Mouse (Mus musculus): ENCODE results near the gene Atp6v0d1. TPM values are rescaled to one million over a fixed set of nuclear protein-coding genes. Genes with fewer than 3 reads are reported as not detected.
"Not testable (repeated sequence)": the region's sequence is repeated elsewhere in the genome, so short reads cannot be mapped to it uniquely, and the experiment has no call there.

The Atp6v0d1 gene
- total RNA-seq, 2 experiments from 2014 or later, result 298 to 305 TPM

GRCm38 (mm10) chr8:105575538-105575937, 9.7 kb upstream of the Atp6v0d1 start:
- DNase-seq (ENCODE audit: low spot score in 2 of 2), result no peak

- DNase-seq (ENCODE audit: low spot score in 2 of 2), result no peak
Observed at GRCm38 (mm10) chr8:105574741-105575140, 8.9 kb upstream of the Atp6v0d1 start.

- DNase-seq (ENCODE audit: low spot score in 2 of 2), result peak in 1 of 2 experiments; percentile 19
Observed at GRCm38 (mm10) chr8:105573427-105573826, 7.6 kb upstream of the Atp6v0d1 start.

GRCm38 (mm10) chr8:105571810-105572209, 6.0 kb upstream of the Atp6v0d1 start:
- no peak for DNase-seq (ENCODE audit: low spot score in 2 of 2)

GRCm38 (mm10) chr8:105566703-105567595, 1.1 kb upstream of the Atp6v0d1 start:
- DNase-seq (ENCODE audit: low spot score in 2 of 2), result no peak

- DNase-seq (ENCODE audit: low spot score in 2 of 2), result peak; percentile 60 to 69
Observed at GRCm38 (mm10) chr8:105565401-105565881, 406 bp downstream of the Atp6v0d1 start.

- not testable (repeated sequence) for DNase-seq (ENCODE audit: low spot score in 2 of 2)
Observed at GRCm38 (mm10) chr8:105564573-105565229, 1.1 kb downstream of the Atp6v0d1 start.

GRCm38 (mm10) chr8:105563871-105564270, 2.0 kb downstream of the Atp6v0d1 start:
- DNase-seq (ENCODE audit: low spot score in 2 of 2), result no peak

GRCm38 (mm10) chr8:105562863-105563262, 3.0 kb downstream of the Atp6v0d1 start:
- DNase-seq (ENCODE audit: low spot score in 2 of 2), result no peak

GRCm38 (mm10) chr8:105555230-105555629, 10.6 kb downstream of the Atp6v0d1 start:
- no peak for DNase-seq (ENCODE audit: low spot score in 2 of 2)

- peak; percentile 50 to 71 for DNase-seq (ENCODE audit: low spot score in 2 of 2)
Observed at GRCm38 (mm10) chr8:105554087-105554486, 11.8 kb downstream of the Atp6v0d1 start.

- DNase-seq (ENCODE audit: low spot score in 2 of 2), result no peak
Observed at GRCm38 (mm10) chr8:105552824-105553223, 13.0 kb downstream of the Atp6v0d1 start.

GRCm38 (mm10) chr8:105552032-105552431, 13.8 kb downstream of the Atp6v0d1 start:
- no peak for DNase-seq (ENCODE audit: low spot score in 2 of 2)

- DNase-seq (ENCODE audit: low spot score in 2 of 2), result no peak
Observed at GRCm38 (mm10) chr8:105550083-105550482, 15.8 kb downstream of the Atp6v0d1 start.

GRCm38 (mm10) chr8:105549506-105549905, 16.3 kb downstream of the Atp6v0d1 start:
- DNase-seq (ENCODE audit: low spot score in 2 of 2), result no peak

GRCm38 (mm10) chr8:105546384-105547350, 19.2 kb downstream of the Atp6v0d1 start:
- DNase-seq (ENCODE audit: low spot score in 2 of 2), result no peak

GRCm38 (mm10) chr8:105545249-105545648, 20.6 kb downstream of the Atp6v0d1 start:
- DNase-seq (ENCODE audit: low spot score in 2 of 2), result peak; percentile 38 to 49

- DNase-seq (ENCODE audit: low spot score in 2 of 2), result peak; percentile 34 to 38
Observed at GRCm38 (mm10) chr8:105544544-105545205, 21.2 kb downstream of the Atp6v0d1 start.

GRCm38 (mm10) chr8:105543703-105544102, 22.1 kb downstream of the Atp6v0d1 start:
- DNase-seq (ENCODE audit: low spot score in 2 of 2), result no peak

- no peak for DNase-seq (ENCODE audit: low spot score in 2 of 2)
Observed at GRCm38 (mm10) chr8:105542808-105543207, 23.0 kb downstream of the Atp6v0d1 start.
